Mouse (Mus musculus): ENCODE data around the gene Olfr1510.
A peak's percentile ranks its signal among the peaks of the same experiment; 100 is the strongest.
"Not testable (repeated sequence)": the region's sequence is repeated elsewhere in the genome, so short reads cannot be mapped to it uniquely, and the experiment has no call there.

The Olfr1510 gene

DNA sequence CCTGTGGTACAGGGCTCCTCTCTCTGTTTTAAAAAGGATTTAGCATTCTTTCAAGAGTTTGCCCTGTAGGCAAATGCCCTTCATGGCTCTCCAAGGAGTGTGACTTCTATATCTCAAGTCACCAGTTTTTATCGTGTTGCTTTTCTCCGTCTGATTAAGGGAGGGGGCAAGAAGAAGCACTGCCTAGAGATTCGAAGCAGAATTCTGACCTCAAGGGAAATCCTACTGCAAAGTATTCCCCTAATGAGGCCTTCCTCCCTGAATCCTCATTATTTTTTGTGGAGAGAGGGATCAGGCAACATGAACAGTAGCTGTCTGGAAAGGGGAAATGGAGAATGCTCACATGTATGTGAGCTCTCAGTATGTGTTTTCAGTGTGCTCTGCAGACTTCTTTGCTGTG lies at the start of gene Olfr1510:
Olfr1510 (minus strand) TSS at position 101 of the 400 bp plus-strand sequence.
- DNase-seq (ENCODE audit: low spot score in 2 of 2) = no peak

DNA sequence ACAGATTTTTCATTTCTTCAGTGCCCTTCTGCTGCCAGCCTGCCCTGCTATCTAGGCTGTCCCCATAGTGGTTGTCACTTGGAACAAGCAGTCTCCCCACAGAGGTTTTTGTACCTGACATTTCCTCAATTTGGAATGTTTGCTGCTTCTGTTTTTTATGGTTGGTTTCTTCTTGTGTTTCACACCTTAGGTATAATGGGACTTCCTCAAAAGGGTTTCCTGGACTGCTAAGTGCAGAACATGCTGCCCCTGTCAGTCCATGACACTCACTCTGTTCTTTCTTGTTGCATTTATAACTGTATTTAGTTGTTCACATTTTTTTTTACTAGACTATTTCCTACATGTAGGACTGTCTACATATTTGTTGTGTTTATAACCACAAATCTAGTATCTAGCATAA lies 47.8 kb upstream of the Olfr1510 start:
- DNase-seq (ENCODE audit: low spot score in 2 of 2) = no peak

GRCm38 (mm10) chr14:52451138-52451537 lies 37.0 kb upstream of the Olfr1510 start:
- peak; percentile 11 to 26 for DNase-seq (ENCODE audit: low spot score in 2 of 2)

GRCm38 (mm10) chr14:52442690-52443089 lies 28.5 kb upstream of the Olfr1510 start, which contains the start of gene Olfr1509:
Gene Olfr1509, plus strand, starts transcription at chr14:52442990.
- no peak for DNase-seq (ENCODE audit: low spot score in 2 of 2)

DNA sequence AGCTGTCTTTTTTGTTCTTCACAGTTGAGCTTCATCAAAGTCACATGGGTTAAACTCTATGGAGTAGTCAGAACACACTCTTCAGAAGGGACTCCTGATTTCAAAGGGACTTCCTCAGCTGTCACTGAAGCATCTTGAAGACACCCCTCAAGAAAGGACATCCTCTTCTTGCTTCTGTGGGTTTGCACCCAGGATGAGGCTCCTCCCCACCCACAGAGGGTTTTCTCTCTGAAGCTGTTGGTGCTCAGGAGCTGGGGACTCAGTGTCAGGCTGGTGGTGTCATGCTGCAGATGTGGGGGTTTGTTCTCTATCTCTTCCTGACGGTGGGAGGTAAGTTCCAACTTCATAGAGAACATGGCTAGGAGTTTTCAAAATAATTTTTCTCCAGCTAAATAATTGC lies 13.5 kb upstream of the Olfr1510 start:
- DNase-seq (ENCODE audit: low spot score in 2 of 2) = peak; percentile 73 to 84

- DNase-seq (ENCODE audit: low spot score in 2 of 2) = not testable (repeated sequence)
Observed at GRCm38 (mm10) chr14:52410142-52410919, 3.8 kb downstream of the Olfr1510 start.

- no peak for DNase-seq (ENCODE audit: low spot score in 2 of 2)
Observed at GRCm38 (mm10) chr14:52397279-52397678, 16.9 kb downstream of the Olfr1510 start, which contains the start of gene Olfr1511. Gene Olfr1511, minus strand, starts transcription at chr14:52397379.

DNA sequence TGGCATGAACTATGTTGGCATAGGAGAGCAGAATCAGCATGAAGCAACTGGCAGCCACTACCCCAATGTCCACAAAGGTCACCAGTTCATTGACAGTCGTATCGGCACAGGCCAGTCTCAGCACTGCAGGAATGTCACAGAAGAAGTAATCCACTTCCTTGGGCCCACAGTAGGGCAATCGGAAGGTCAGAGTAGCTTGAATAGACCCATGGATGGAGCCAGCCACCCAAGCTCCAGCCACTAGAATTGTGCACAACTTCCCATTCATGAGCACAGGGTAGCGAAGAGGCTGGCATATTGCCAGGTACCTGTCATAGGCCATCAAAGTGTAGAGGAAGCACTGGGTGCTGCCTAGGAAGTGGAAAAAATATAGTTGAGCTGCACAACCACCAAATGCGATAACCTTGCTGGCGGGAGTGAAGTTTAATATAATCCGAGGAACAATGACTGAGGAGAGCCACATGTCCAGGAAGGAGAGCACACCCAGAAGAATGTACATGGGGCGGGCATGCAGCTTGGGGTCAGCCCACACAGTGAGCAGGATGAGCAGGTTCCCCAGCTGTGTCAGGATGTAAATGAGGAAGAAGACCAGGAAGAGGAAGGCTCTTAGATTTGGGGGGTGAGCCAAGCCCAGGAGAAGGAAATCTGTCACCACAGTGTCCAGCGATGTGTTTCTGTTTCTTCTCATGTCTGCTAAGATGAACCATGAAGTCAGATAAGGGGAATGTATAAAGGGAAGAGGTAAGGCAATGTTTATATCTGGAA lies 23.9 kb downstream of the Olfr1510 start:
- DNase-seq (ENCODE audit: low spot score in 2 of 2) = not testable (repeated sequence)

GRCm38 (mm10) chr14:52379068-52379467 lies 35.1 kb downstream of the Olfr1510 start, which contains the start of gene Olfr1512:
Gene Olfr1512, minus strand, starts transcription at chr14:52379168.
- DNase-seq (ENCODE audit: low spot score in 2 of 2) = no peak

- no peak for DNase-seq (ENCODE audit: low spot score in 2 of 2)
Observed at GRCm38 (mm10) chr14:52368741-52369140, 45.4 kb downstream of the Olfr1510 start.

All from thymus, postnatal 10 days (tissue).